In the genomic region with DNA sequence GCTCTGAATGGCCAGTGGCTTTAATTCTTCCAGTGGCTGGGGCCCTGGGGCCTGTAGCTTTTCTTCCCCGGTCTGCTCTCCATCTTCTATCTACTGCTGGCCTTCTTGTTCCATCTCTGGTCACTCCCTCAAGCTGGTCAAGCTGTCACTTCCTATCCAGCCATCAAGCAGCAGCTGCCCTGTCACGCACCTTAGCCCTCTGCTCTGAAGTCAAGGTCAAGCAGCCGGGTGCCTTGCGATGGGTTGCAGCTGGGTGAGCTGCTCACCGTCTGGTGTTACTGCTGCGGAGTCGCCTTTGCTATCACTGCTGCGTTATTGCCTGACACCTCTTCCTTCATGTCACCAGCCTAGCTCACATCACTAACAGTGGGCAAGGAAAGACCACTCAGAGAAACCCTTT, we compare ENCODE assay signal across 18 mouse cellular contexts.
"Had no signal": no experiment of that assay in that cellular context is flagged by ENCODE, and none has a peak within 500 bp of the region (broad histone marks: within the 10 kb centered on the region; RNA-seq: fewer than 3 reads in every experiment).

No protein-coding gene starts in this region.

- H3K36me3 ChIP-seq: liver, embryonic 12.5 days; midbrain, embryonic 10.5 days; midbrain, embryonic 12.5 days; neural tube, embryonic 13.5 days; neural tube, embryonic 15.5 days had no signal

- H3K27me3 ChIP-seq: liver, embryonic 12.5 days; neural tube, embryonic 13.5 days; neural tube, embryonic 15.5 days had no signal

- H3K4me1 ChIP-seq: liver, embryonic 12.5 days; midbrain, embryonic 12.5 days had no signal

- H3K4me3 ChIP-seq: liver, embryonic 12.5 days; midbrain, embryonic 10.5 days; midbrain, embryonic 12.5 days; myocyte; neural tube, embryonic 13.5 days; neural tube, embryonic 15.5 days had no signal

- H3K9me3 ChIP-seq: liver, embryonic 12.5 days; midbrain, embryonic 10.5 days; midbrain, embryonic 12.5 days; neural tube, embryonic 13.5 days; neural tube, embryonic 15.5 days had no signal

- ATAC-seq: liver, embryonic 12.5 days; midbrain, embryonic 16.5 days had no signal

- DNase-seq: lung, adult 2 months; midbrain, embryonic 14.5 days; retina, postnatal 1 day; right cerebral cortex, adult 18-20 months; right cerebral cortex, postnatal 25 days; right cerebral cortex, postnatal 4 days; spleen, adult 18-20 months; thymus, adult 18-20 months; thymus, postnatal 14 days; thymus, postnatal 36 days had no signal

- H3K4me2 ChIP-seq: liver, embryonic 12.5 days; midbrain, embryonic 12.5 days; neural tube, embryonic 13.5 days; neural tube, embryonic 15.5 days had no signal

- H3K9ac ChIP-seq: liver, embryonic 12.5 days; liver, embryonic 14.5 days; midbrain, embryonic 12.5 days; neural tube, embryonic 13.5 days; neural tube, embryonic 15.5 days had no signal

- H3K27ac ChIP-seq: liver, embryonic 12.5 days; liver, embryonic 14.5 days; midbrain, embryonic 12.5 days; neural tube, embryonic 13.5 days; neural tube, embryonic 15.5 days had no signal
